Mouse (Mus musculus): ENCODE measurements at regions not wholly inside any gene's neighbourhood (a gene's known extent, or its start where the extent isn't known, plus 50 kb on each side); places are given as distances from the start of the nearest gene placed in this dataset.

GRCm38 (mm10) chr3:17779152-17779551, 169.1 kb upstream of the Cypt12 start:
- TF ChIP-seq POLR2A (IDR thresholded peaks at IDR 0.05; ENCODE audit: borderline replicate concordance, extremely low read depth, insufficient read depth, insufficient read length, poor library complexity, severe bottlenecking) (no peak), CTCF (IDR thresholded peaks at IDR 0.05; ENCODE audit: borderline replicate concordance, extremely low read depth, insufficient read depth, insufficient read length) (no peak)
